Mouse (Mus musculus): ENCODE results near the gene Arhgef12. TPM values are rescaled to one million over a fixed set of nuclear protein-coding genes. Genes with fewer than 3 reads are reported as not detected.

Arhgef12 gene
- total RNA-seq, 2 experiments from 2014 or later: 149 to 151 TPM

DNA sequence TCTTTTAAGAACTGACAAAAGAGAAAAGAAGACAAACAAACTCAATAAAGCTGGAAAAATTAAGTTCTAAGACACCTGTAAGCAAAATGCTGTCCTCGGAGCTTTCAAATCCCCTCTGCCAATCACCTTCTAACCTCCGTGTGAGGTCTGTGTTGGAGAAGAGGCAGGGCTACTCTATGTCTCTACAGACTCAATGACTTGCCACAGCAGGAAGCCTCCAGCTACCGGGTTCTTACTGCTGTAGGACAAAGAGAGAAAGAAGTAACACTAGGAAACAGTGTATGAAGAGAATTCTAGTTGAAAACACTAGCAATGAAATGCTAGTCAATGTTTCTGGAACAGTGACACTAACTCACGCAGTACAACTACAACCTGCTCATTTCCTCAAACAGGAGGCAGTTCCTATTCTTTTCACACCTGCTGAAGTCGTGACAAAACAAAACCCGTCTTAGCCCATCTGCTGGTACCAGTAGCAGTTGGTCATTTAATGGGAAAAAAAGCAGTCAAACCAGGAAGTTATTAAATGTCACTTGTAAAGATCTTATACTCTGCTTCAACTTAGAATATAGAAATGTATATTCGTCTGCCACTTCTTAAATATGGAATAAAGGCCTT lies 23.5 kb downstream of the Arhgef12 start:
- DNase-seq (ENCODE audit: low spot score in 2 of 2): no peak

DNA sequence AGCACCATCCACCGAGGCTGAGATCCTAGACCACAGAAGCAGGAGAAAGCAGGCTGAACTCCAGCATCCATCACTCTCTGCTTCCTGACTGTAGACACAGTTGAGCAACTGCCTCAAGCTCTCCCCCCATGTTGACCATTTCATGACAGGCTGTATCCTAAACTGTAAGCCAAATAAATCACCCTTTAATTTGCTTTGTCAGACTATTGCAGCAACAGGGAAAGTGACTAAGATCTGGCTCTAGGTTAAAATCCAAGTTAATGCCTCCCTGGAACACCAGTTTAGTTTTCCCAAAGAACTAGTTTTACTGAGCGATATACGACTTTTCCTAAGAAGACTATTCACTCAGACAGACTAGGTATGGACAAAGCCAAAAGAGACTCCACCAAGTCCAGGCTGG lies 28.3 kb downstream of the Arhgef12 start:
- no peak for DNase-seq (ENCODE audit: low spot score in 2 of 2)

DNA sequence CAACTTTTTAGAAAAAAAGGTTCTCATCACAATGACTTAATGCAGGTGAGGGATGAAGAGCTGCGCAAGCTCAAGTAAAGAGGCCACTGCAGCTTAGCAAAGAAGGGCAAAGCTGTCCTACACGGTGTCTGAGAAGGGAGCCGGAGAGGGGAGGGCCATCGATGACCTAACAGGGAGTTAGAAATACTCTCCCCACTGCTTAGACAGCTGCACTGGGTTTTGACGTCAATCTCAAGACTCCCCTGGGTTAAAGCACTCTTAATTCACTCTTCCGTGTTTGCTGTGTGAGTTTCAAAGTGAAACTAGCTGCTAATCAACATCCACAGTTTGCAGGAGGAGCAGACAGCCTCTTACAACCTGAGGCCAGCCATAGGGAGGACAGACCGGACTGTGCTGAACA lies 30.9 kb downstream of the Arhgef12 start:
- DNase-seq (ENCODE audit: low spot score in 2 of 2): no peak

DNA sequence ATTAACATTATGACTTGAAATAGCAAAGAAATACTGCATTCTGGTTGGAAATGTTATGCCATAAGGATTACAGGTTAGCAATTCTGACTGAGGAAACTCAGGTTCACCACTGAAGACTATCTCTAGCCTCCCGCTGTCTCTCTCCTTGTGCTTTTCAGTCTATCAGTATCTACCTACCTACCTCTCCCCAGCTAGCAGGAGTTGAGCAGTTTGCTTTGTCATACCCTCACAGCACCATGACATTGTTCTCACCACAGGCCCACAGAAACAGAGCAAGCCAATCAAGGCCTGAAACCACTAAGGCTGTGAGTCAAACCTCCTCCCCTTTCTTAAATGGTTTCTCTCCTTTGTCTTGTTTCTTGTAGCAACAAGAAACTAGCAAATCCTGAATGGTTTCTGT lies 32.4 kb downstream of the Arhgef12 start:
- no peak for DNase-seq (ENCODE audit: low spot score in 2 of 2)

DNA sequence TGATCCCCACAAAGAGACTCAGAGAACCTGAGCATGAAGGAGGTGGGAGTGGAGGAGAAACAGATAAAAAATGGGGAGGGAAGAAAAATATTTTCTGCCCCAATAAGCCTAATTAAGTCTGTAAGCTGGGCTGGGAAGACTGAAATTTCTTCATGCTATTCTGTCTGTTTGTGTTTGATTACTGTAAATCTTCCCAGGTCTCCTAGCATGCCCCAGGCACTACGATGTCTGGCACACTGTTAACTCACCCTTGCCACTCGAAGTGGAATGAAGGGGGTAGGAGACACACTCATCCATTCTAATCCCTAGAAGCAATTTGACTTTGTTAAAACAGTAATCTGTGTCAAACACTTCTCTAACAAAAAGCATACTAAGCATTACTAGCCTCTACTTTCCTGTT lies 35.3 kb downstream of the Arhgef12 start:
- no peak for DNase-seq (ENCODE audit: low spot score in 2 of 2)

DNA sequence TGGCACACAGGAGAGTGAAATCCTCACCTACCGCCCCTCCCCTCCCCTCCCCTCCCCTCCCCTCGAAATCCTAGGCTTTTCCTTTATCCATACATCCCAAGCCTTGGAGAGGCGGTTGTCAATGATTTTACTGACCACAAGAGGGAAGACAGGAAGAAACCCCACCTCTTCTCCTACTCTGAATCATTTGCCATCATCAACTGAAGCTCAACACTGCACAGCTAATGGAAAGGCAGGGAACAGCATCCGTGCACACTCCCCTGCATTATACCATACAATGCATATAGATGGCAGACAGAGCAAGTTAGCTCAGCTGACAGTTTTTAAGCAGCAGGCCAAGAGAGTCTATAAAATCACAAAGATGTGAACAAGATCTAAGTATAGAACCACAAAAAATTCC lies 35.9 kb downstream of the Arhgef12 start:
- no peak for DNase-seq (ENCODE audit: low spot score in 2 of 2)

DNA sequence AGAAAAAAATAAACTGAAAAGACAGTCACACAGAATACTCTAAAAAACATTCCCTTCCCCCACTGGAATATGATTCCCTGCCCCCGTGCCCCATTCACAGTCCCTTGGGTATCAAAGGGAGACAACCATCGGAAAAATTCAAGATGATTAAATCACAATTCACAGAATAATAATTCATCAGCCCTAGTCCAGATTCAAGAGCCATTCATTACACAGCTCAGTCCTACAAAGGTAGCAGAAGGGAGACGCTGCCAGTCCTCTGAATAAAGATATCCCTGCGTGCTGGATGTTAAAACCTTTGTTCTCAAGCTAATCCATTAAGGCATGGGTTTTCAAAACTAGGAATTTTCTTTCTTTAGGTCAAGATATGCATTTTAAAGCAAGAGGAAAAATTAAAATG lies 36.5 kb downstream of the Arhgef12 start:
- no peak for DNase-seq (ENCODE audit: low spot score in 2 of 2)

DNA sequence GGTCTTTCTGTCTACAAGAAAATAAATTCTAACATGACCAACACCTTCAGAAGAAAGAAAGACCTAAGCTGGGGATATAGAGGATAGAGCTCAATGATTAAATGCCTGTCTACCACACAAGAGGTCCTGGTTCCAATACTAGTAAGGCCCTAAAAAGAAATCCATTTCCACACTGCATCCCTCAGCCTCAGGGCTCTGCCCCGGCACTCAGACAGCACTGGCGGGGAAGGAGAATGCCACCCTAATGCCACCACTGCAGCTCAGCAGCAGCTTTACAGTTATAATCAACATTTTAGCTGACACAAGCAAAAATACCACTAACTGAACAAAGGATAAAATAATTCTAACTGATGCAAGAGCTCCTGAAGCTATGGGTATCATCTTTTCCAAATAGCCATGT lies 36.9 kb downstream of the Arhgef12 start:
- no peak for DNase-seq (ENCODE audit: low spot score in 2 of 2)

DNA sequence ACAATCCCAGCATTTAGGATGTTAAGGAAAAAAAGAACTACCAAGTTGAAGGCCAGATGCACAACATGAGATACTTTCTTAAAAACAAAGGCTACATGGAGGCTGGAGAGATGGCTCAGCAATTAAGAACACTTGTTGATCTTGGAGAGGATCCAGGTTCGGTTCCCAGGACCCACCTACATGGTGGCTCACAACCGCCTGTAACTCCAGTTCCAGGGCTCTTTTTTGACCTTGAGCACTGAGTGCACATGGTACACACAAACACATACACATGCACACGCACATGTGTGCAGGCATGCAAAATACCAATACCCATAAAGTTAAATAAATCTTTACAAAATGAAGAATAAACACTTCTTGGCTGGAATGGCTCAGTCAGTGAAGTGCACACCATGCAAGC lies 39.1 kb downstream of the Arhgef12 start:
- no peak for DNase-seq (ENCODE audit: low spot score in 2 of 2)

DNA sequence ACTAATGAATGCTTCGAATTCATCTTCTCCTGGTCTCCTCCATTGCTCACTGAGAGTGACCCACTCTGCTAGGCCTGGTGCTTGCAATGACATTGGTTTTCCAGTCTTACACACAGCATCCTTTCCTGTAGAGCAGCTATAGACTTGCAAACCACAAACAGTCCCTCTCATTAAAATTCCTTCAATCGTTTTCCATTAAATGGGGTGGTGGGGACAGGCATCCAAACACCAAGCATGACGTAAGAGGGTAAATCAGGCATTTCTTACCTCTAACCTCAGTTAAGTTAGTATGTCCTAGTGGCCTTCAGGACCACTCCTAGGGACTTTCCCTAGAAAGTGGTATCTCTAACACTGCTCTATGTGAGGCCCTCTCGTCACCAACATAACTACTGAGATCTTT lies 41.8 kb downstream of the Arhgef12 start:
- DNase-seq (ENCODE audit: low spot score in 2 of 2): no peak

DNA sequence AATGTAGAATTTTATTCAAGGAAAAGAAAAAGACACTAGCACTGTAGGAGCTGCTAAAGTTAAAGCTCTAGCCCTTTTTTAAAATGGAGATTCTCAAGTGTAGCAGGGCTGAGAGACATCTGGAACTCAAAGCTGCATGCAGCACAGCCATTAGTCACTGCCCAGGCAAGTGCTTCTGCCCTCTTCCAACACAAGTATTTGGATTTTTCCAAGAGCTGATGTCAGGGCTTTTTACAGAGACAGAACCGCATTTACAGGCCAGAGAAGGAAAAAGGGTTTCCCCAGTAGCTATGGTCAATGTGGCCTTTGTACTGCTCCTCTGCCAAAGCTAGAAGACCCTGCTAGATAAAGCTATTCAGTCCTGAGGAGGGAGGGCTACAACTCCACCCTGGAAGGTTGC lies 45.5 kb downstream of the Arhgef12 start:
- peak in 1 of 2 experiments; percentile 35 for DNase-seq (ENCODE audit: low spot score in 2 of 2)

DNA sequence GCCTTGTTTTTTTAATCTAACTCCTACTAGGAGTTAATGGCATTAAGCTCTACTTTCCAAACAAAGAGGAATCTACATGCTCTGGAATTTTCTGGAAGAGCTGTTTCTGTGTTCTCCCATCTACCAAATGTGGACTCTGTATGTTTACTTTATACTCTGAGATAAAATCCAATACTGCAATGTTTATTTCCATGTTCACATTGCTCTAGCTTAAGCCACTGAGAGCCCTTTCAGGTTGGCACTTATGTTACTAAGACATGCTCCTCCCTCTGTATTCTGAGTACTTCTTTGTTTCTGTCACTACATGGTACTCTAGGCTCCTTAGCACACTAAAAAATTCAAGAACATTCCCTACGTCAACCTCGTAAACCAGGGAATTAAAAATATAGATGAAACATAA lies 56.6 kb downstream of the Arhgef12 start:
- no peak for DNase-seq (ENCODE audit: low spot score in 2 of 2)

DNA sequence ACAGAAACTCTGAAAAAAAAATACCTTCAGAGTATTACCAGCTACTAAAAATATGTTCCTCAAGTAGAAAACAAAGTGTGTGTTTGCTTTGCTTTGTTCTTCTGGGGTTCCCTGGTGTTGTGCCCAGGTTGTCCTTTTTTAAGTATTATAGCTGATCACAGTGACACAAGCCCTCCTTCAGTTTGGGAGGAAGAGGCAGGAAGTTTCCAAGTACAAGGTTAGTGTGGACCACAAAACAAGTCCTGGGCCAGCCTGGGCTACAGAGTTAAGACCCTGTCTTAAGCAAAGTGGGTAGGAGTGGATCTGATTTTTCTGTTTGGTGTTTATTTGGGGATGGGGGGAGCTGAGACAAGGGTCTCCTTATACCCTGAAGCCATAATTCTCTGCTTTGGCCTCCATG lies 62.6 kb downstream of the Arhgef12 start:
- DNase-seq (ENCODE audit: low spot score in 2 of 2): no peak

DNA sequence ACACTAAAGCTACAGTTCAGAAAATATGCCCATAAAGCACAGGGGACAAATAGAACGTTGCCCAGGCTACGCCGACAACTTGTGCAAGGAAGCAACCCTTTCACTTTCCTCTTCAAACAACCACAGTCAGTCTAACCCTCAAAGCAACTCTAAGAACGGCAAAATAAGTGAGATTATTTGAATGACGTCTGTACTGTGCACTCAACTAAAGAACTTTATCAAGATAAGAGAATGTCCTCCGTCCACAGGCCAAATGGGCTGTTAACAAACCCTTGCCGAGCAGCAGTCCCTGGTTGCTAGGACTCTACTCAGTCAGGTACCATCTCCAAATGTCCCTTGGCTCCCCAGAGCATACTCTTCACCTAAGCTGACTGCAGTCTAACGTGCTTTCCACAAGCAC lies 68.6 kb downstream of the Arhgef12 start:
- no peak for DNase-seq (ENCODE audit: low spot score in 2 of 2)

DNA sequence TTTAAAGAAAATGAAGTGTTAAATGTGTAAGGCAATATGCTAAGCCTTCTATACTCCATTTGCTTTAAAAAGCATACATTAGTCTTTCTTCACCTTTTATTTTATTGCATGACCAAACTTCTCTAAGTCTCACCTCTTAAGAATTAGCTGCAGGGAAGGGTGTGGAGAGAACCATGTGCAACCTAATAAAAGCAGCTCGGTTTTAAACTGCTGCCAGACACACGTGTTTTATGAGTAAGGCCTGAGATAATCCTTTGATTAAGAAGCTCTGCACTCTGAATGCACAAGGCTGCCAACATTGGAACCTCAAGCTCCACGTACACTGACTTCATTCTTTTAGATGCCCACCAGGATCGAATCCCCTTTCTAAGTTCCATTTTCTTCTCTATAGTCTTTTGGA lies 71.8 kb downstream of the Arhgef12 start:
- no peak for DNase-seq (ENCODE audit: low spot score in 2 of 2)

DNA sequence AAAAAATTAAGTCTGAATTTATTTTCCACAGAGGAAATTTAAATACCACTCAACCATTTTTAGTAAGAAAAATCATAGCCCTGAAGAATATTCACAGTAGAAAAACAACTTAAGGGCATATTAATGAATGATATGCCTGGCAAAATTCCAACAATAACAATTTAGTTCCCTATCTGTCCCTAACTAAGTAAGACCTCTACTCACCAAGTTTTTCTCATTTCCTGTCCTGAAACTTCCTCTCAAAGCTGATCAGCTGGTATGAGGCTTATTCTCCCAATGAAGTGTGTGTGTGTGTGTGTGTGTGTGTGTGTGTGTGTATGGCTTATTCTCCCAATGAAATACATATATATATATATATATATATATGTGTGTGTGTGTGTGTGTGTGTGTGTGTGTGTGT lies 72.8 kb downstream of the Arhgef12 start:
- no peak for DNase-seq (ENCODE audit: low spot score in 2 of 2)

DNA sequence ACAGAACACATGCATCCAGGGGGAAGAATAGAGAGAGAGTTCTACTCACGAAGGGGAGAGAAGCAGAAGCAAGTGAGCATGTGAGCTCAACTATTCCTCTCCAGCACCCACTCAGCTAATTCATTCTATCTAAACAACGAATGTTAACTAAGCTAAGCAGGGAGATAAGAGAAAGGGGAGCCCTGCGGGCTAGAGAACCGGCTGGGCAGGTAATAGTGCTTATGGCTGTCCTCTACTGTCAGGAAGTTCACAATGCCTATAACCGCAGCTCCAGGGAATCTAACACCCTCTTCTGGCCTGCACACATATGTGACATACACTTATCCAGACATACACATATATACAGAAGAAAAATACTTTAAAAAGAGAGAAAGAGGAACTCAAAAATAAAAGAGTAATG lies 79.3 kb downstream of the Arhgef12 start:
- DNase-seq (ENCODE audit: low spot score in 2 of 2): no peak

DNA sequence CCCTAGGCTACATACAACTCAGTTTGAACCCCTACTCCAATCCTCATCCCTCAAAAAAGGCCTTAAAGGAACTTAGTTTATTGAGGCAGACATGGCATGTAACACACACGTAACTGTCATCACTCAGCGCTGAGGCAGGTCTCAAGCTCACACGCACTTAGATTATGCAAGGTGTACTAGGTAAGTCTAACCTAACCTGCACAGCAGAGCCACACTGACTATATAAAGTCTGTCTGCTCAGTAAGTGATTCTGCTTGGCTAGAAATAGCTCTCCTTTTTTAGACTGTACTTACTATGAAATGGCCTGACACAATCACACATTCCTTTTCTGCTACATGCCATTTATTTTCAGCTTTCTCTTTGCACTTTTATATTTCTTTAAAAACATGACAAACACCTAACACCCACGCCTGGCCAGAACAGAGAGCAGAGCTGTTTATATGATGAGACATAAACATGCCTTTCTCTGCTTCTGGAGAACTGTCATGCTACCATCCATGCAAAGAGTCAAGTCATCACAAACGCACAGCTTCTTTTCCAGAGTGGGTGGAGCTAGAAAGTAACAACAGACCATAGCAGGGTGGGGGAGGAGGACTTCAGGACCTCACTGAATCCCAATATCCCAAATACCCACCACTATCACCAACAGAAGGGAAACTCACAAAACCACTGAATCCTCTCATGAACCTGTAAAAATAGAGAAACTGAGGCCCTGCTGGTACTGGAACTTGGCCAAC lies 85.4 kb downstream of the Arhgef12 start:
- no peak for DNase-seq (ENCODE audit: low spot score in 2 of 2)

DNA sequence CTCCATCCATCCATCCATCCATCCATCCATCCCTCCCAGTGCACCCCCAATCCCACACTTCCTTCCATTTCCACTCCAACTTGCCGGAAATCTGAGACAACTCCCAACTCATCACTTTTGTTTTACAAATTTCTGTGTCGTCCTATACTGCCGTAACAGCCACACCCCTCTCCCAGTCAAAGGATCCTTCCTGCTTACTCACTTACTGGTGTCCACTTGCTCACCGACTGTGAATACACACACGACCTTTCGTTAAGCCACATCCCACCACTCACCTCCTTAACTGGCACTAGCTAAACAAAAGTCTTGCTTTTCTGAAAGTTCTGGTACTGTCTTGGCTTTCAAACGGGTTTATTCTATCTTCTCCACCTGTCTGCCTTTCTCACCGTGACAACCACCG lies 87.4 kb downstream of the Arhgef12 start:
- DNase-seq (ENCODE audit: low spot score in 2 of 2): no peak

DNA sequence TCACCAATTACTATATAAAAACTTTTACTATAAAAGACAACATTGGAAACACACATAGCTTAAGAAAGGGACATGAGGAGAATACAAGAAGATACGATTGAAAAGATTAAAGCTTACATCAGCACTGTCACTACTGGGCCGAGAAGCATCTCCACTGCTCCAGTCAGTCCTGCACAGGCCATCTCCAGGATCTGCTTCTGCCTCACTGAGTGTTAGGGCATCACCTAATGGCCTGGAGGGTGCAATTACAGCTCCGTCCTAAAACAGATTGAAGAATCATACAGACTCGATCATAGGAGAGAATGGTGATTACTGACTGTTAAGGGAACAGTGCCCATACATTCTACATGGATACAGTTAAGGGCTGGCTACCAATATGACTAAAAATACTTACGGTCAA lies 91.3 kb downstream of the Arhgef12 start:
- DNase-seq (ENCODE audit: low spot score in 2 of 2): no peak

DNA sequence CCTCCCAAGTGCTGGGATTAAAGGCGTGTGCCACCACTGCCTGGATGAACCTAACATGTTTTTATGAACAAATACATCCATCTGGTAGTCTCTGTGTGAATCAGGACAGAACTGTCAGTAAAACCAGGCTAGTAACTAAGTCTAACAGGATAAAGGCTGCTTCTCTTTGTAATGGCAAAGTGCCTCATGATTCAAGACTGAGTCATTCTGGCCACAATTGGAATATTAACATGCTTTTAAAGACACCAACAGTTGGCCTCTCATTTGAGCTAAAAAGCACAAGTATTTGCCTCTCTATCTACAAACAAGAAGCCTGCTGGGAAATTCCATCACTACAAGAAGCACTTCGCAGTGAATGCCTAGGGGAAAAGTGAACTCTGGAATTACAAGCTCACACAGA lies 91.7 kb downstream of the Arhgef12 start:
- peak; percentile 30 to 73 for DNase-seq (ENCODE audit: low spot score in 2 of 2)

DNA sequence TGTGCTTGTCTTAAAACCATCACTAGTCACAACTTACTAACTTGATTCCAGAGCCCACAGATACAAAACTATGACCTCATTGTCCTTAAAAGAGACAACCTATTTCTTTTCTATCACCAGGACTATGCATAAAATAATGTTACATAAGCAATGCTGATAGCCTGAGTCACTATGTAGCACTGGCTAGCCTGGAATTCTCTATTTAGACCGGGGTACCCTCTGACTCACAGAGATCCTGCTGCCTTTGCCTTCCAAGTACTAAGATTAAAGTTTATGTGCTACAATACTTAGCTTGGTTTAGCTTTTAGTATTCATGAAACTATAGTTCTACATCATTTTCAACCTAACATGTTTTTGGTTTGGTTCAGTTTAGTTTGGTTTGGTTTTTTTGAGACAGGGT lies 92.2 kb downstream of the Arhgef12 start:
- DNase-seq (ENCODE audit: low spot score in 2 of 2): no peak

DNA sequence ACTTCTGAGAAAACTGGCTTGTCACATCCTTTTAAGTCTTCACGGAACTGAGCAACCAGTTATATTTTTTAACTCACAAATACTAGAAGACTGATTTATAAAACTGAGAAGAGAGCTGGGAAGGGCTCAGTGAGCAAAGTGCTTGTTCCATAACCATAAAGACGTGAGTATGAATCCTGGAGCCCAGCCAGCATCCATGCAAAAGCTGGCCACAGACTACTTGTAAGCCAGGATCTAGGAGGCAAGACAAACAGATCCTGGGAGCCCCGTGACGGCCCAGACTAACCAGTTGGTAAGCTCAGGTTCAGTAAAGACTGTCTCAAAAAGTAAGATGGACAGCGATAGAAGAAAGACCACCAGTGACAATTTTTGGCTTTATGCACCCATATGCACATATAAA lies 94.5 kb downstream of the Arhgef12 start:
- no peak for DNase-seq (ENCODE audit: low spot score in 2 of 2)
